Mouse (Mus musculus): ENCODE data around the gene Piga.

DNA sequence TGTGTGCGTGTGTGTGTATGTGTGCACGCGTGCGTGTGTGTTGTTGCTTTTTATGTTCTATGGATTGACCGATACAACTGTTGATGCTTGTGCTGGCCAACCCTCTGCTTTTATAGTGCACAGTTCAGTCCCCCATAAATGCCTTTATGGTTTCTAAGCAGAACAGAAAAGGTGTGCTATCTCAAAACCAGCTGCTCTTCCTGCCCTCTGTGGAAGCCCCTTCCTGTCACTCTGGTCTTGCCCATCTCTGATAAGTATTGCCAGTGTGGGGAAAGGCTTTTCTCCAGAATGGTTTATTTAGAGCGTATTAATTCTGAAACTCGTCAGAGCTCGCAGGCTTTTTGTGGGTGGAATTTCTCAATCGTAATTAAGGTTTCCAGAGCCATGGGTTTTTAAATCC lies 13.1 kb downstream of the Piga start:
- TF ChIP-seq CTCF (IDR thresholded peaks at IDR 0.05; ENCODE audit: extremely low read depth, insufficient read length, insufficient replicate concordance, low read depth, low read length) (no peak), POLR2A (IDR thresholded peaks at IDR 0.05; ENCODE audit: low read depth, low read length) (no peak)
